Mouse (Mus musculus) lung, embryonic 14.5 days (tissue): ENCODE measurements at regions not wholly inside any gene's neighbourhood (a gene's known extent, or its start where the extent isn't known, plus 50 kb on each side); places are given as distances from the start of the nearest gene placed in this dataset.
A peak's percentile ranks its signal among the peaks of the same experiment; 100 is the strongest.

Experiments used
- ATAC-seq: fragments of 200-750 bp; cut with Nextera tagmentation; 2 replicates; pipeline ENCODE4 v1.8.0; 2017; ENCODE audit warnings: mild to moderate bottlenecking, moderate TSS enrichment, moderate library complexity; ENCODE audit not compliant: insufficient read depth
- DNase-seq: peaks from one replicate; pipeline ENCODE4 v3.0.0-alpha.2; 2015
- H3K27ac ChIP-seq: fragments of 300-500 bp; sonication (generic); 2 replicates; pipeline ENCODE4 v1.5.1; 2014; ENCODE audit warnings: low read depth, mild to moderate bottlenecking, moderate library complexity
- H3K27me3 ChIP-seq: fragments of 300-500 bp; sonication (generic); 2 replicates; pipeline ENCODE4 v1.6.1; 2014; ENCODE audit warnings: low read length, control low read depth; ENCODE audit not compliant: insufficient read depth
- H3K36me3 ChIP-seq: fragments of 300-500 bp; sonication (generic); 2 replicates; pipeline ENCODE4 v1.6.1; 2014; ENCODE audit warnings: control low read depth; ENCODE audit not compliant: insufficient read depth
- H3K4me1 ChIP-seq: fragments of 300-500 bp; sonication (generic); 2 replicates; pipeline ENCODE4 v1.6.1; 2014; ENCODE audit warnings: antibody characterized with exemption, control low read depth; ENCODE audit not compliant: insufficient read depth
- H3K4me2 ChIP-seq: fragments of 300-500 bp; sonication (generic); 2 replicates; pipeline ENCODE4 v1.6.1; 2014; ENCODE audit warnings: mild to moderate bottlenecking
- H3K4me3 ChIP-seq: fragments of 300-500 bp; sonication (generic); 2 replicates; pipeline ENCODE4 v1.5.1; 2014; ENCODE audit warnings: low read depth, low read length
- H3K9ac ChIP-seq: fragments of 300-500 bp; sonication (generic); 2 replicates; pipeline ENCODE4 v1.6.1; 2014
- H3K9me3 ChIP-seq: fragments of 300-500 bp; sonication (generic); 2 replicates; pipeline ENCODE4 v1.6.1; 2016; ENCODE audit warnings: low read depth, low read length, control low read depth
- CTCF ChIP-seq: IDR thresholded peaks from 2 replicates; pipeline ENCODE4 v1.5.1; 2016; ENCODE audit warnings: antibody characterized with exemption, low read depth
- WGBS: fragments of 180-500 bp; shearing (Covaris S2); extraction: QIAGEN DNeasy Blood & Tissue Kit; methylation state at CpG from one replicate; pipeline ENCODE4 v1.1.7; 2014; 5-methylcytosine and 5-hydroxymethylcytosine counted together

- Histone ChIP-seq H3K9me3 (no peaks in the 10 kb centered on the region), H3K4me3 (no peak overlapping the region), H3K27ac (no peak overlapping the region), H3K4me2 (no peak overlapping the region), H3K4me1 (no peaks in the 10 kb centered on the region), H3K27me3 (no peaks in the 10 kb centered on the region), H3K36me3 (no peaks in the 10 kb centered on the region), H3K9ac (no peak overlapping the region)
- ATAC-seq (no peak), DNase-seq (no peak)
- TF ChIP-seq CTCF: no peak
- WGBS: 51% methylated on average over 1 of the region's 1 CpGs
These were observed 132.7 kb upstream of the Aoah start for GRCm38 (mm10) chr13:20661243-20661642.

GRCm38 (mm10) chr13:20678754-20679153 lies 115.2 kb upstream of the Aoah start:
- no peak overlapping the region for H3K4me3 ChIP-seq
- H3K9me3 ChIP-seq: no peaks in the 10 kb centered on the region
- H3K36me3 ChIP-seq: no peaks in the 10 kb centered on the region
- no peak overlapping the region for H3K4me2 ChIP-seq
- H3K27me3 ChIP-seq: no peaks in the 10 kb centered on the region
- DNase-seq (peak; percentile 46), ATAC-seq (no peak)
- H3K9ac ChIP-seq: no peak overlapping the region
- no peaks in the 10 kb centered on the region for H3K4me1 ChIP-seq
- H3K27ac ChIP-seq: no peak overlapping the region
- 68% methylated on average over 3 of the region's 3 CpGs for WGBS
- TF ChIP-seq CTCF: no peak

- H3K36me3 ChIP-seq: no peaks in the 10 kb centered on the region
- H3K4me2 ChIP-seq: no peak overlapping the region
- no peaks in the 10 kb centered on the region for H3K9me3 ChIP-seq
- DNase-seq (no peak), ATAC-seq (no peak)
- TF ChIP-seq CTCF: no peak
- 59% methylated on average over 9 of the region's 9 CpGs for WGBS
- no peak overlapping the region for H3K27ac ChIP-seq
- H3K4me3 ChIP-seq: no peak overlapping the region
- no peak overlapping the region for H3K9ac ChIP-seq
- no peaks in the 10 kb centered on the region for H3K27me3 ChIP-seq
- no peaks in the 10 kb centered on the region for H3K4me1 ChIP-seq
These were observed 107.0 kb upstream of the Aoah start for GRCm38 (mm10) chr13:20686914-20687313.

GRCm38 (mm10) chr13:20687453-20687852 lies 106.5 kb upstream of the Aoah start:
- H3K27me3 ChIP-seq: no peaks in the 10 kb centered on the region
- H3K4me3 ChIP-seq: no peak overlapping the region
- H3K4me2 ChIP-seq: no peak overlapping the region
- ATAC-seq (no peak), DNase-seq (no peak)
- no peaks in the 10 kb centered on the region for H3K4me1 ChIP-seq
- WGBS: 94% methylated on average over 1 of the region's 1 CpGs
- no peaks in the 10 kb centered on the region for H3K9me3 ChIP-seq
- H3K9ac ChIP-seq: no peak overlapping the region
- H3K27ac ChIP-seq: no peak overlapping the region
- no peaks in the 10 kb centered on the region for H3K36me3 ChIP-seq
- TF ChIP-seq CTCF: no peak

- WGBS: 89% methylated on average over 6 of the region's 6 CpGs
- ATAC-seq (no peak), DNase-seq (no peak)
- Histone ChIP-seq H3K4me2 (no peak overlapping the region), H3K27ac (no peak overlapping the region), H3K9me3 (no peaks in the 10 kb centered on the region), H3K9ac (no peak overlapping the region), H3K4me1 (no peaks in the 10 kb centered on the region), H3K27me3 (no peaks in the 10 kb centered on the region), H3K36me3 (no peaks in the 10 kb centered on the region), H3K4me3 (no peak overlapping the region)
- TF ChIP-seq CTCF: no peak
These were observed 82.4 kb upstream of the Aoah start for GRCm38 (mm10) chr13:20711486-20711885.

- no peaks in the 10 kb centered on the region for H3K27me3 ChIP-seq
- DNase-seq: no peak
- H3K4me3 ChIP-seq: no peak overlapping the region
- 62% methylated on average over 3 of the region's 3 CpGs for whole genome bisulfite sequencing
- H3K4me2 ChIP-seq: no peak overlapping the region
- H3K9ac ChIP-seq: no peak overlapping the region
- no peaks in the 10 kb centered on the region for H3K9me3 ChIP-seq
- no peaks in the 10 kb centered on the region for H3K4me1 ChIP-seq
- no peak overlapping the region for H3K27ac ChIP-seq
- no peak for ATAC-seq
- H3K36me3 ChIP-seq: no peaks in the 10 kb centered on the region
- no peak for TF ChIP-seq CTCF
These were observed 70.4 kb upstream of the Aoah start for GRCm38 (mm10) chr13:20723326-20724120.

- Histone ChIP-seq H3K9me3 (no peaks in the 10 kb centered on the region), H3K36me3 (no peaks in the 10 kb centered on the region), H3K9ac (no peak overlapping the region), H3K4me2 (no peak overlapping the region), H3K4me1 (no peaks in the 10 kb centered on the region), H3K4me3 (no peak overlapping the region), H3K27me3 (no peaks in the 10 kb centered on the region), H3K27ac (no peak overlapping the region)
- WGBS: 72% methylated on average over 2 of the region's 2 CpGs
- TF ChIP-seq CTCF: no peak
- no peak for DNase-seq
- ATAC-seq: no peak
These were observed 69.5 kb upstream of the Aoah start for GRCm38 (mm10) chr13:20724419-20724818.
